Mouse (Mus musculus) small intestine, adult 2 months (tissue): ENCODE results near the gene Sipa1l1.
"Not testable (repeated sequence)": the region's sequence is repeated elsewhere in the genome, so short reads cannot be mapped to it uniquely, and the experiment has no call there.

Experiments
- CTCF ChIP-seq: fragments of 200-500 bp; IDR thresholded peaks from 2 replicates; pipeline ENCODE4 v1.5.1; 2012; ENCODE audit warnings: low read depth, mild to moderate bottlenecking, control low read depth, inconsistent platforms, low read length, moderate library complexity, mixed read lengths; ENCODE audit not compliant: insufficient replicate concordance, insufficient read length; ENCODE audit errors: extremely low read depth
- POLR2A ChIP-seq: fragments of 200-500 bp; IDR thresholded peaks from 2 replicates; pipeline ENCODE4 v1.6.1; 2012; ENCODE audit warnings: low read depth, mild to moderate bottlenecking, control low read depth, inconsistent platforms, low read length, moderate library complexity

GRCm38 (mm10) chr12:82186156-82186555, 17.0 kb downstream of the Sipa1l1 start:
- not testable (repeated sequence) for TF ChIP-seq POLR2A, CTCF
